Mouse (Mus musculus) brain, adult 2 months (tissue): ENCODE measurements around the gene Defb38.

Source experiments
- DNase-seq: peaks from one replicate; pipeline ENCODE4 v3.0.0; 2011; ENCODE audit warnings: low read depth, low spot score

Defb38 gene

GRCm38 (mm10) chr8:19026466-19026865 is at the start of gene Defb38:
Defb38 (minus strand) TSS chr8:19026566.
- no peak for DNase-seq

GRCm38 (mm10) chr8:19066013-19066412 is 39.6 kb upstream of the Defb38 start:
- DNase-seq: no peak

GRCm38 (mm10) chr8:19064710-19065109 is 38.3 kb upstream of the Defb38 start, which contains the start of gene Defb39:
Defb39 (minus strand) TSS chr8:19064810.
- no peak for DNase-seq

GRCm38 (mm10) chr8:19062891-19063290 is 36.5 kb upstream of the Defb38 start:
- DNase-seq: no peak

DNA sequence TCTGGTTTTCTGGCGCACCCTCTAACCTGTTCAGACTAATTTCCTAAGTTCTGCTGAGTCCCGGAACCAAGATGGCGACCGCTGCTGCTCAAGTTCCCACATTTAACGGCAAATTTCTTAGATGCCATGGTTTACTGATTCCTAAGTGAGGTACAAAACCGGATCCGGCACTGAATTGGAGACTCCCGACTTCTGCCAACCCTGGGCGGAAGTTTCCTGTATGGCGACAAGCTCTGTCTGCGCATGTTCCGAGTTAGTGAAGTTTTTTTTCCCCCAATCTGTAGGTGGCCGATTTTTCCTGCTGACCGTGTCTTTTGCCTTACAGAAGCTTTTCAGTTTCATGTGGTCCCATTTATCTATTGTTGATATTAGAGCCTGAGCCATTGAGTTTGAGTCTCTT is 18.9 kb upstream of the Defb38 start:
- no peak for DNase-seq
